Mouse (Mus musculus): Measurements from ENCODE around the gene Ankrd34a.

Gene Ankrd34a

DNA sequence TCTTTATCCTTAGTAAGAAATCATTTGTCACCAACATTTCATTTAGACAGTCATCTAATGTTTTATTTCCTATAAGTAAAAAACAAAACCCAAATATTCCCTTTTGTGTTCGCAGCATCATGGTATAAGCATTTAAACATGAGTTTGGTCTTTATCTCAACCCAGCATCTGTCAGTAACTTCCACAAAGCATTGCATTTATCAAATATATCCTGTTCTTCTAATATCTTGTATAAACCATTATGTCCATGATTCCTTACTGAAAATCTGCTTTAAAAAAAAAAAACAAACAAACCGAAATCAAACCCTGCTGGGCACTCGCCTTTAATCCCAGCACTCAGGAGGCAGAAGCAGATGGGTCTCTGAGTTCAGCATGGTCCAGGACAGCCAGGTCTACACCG, 10.2 kb downstream of the Ankrd34a start:
- no peak for DNase-seq (ENCODE audit: low read depth)

DNA sequence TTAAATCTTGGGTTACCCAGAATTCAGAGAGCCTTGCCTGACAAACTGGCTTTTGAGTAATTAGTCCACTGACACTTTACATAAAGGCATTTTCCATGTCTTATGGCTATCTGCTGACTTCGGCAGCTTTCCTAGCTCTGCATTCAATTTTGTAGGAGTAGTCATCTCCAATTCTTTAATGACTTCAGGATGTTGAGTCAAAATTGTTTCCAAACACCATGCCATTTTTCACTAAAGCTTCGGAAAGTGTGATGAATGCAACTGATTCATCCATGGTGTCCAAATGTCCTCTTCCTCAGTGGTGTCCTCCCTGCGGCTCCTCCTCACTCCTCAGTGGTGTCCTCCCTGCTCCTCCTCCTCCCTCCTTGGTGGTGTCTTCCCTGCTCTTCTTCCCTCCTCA, 21.5 kb downstream of the Ankrd34a start:
- DNase-seq (ENCODE audit: low read depth): peak; percentile 53

GRCm38 (mm10) chr3:96623201-96623600, 26.8 kb downstream of the Ankrd34a start:
- DNase-seq (ENCODE audit: low read depth): no peak

DNA sequence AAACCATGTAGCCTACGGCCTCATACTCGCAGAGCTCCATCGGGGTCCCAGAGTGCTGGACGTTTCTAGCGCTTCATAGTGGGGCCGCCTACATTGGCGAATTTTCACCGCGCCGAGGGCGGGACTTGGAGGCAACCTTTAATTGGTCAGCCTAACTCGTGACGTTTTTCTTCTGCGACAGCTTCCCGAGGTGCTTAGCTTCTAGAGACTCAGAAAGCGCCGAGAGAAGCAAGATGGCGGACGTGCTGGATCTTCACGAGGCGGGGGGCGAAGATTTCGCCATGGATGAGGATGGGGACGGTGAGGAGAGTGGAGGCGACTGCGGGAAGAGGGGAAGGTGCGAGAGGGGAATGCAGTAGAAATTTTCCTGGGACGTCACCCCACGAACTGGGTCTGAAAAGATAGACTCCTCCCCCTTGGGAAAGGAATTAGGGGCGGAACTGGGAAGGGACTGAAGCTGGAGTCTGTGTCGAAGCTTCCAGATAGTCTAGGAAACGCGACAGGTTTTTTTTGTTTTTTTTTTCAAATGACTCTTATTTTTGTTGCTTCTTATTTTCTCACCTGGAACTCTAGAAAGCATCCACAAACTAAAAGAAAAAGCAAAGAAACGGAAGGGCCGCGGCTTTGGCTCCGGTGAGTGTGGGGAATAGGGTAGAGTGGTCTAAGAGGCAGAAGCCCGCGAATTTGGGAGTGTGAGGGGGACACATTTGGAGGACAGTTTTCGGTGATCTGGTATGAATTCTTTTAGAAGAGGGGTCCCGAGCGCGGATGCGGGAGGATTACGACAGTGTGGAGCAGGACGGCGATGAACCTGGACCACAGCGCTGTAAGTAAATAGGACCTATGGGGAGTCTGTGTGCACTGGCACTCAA, 33.5 kb downstream of the Ankrd34a start, which contains the start of gene Rbm8a:
Rbm8a (plus strand) TSS at position 205 of the 872 bp plus-strand sequence.
- peak; percentile 99 for DNase-seq (ENCODE audit: low read depth)

DNA sequence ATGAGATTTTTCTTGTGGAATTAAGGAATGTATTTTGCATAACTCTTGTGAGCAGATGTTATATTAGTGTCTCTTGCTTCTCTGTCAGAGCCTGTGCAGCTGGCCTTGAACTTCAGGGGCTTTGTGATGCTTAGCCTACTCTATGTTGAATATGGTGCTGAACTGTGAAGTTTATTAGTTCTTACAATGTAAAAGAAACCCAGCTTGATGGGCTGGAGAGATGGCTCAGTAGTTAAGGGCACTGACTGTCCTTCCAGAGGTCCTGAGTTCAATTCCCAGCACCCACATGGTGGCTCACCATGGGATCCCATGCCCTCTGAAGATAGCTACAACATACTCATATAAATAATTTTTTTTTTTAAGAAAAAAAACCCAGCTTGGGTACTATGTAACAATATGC, 35.6 kb downstream of the Ankrd34a start:
- no peak for DNase-seq (ENCODE audit: low read depth)

GRCm38 (mm10) chr3:96634015-96634414, 37.6 kb downstream of the Ankrd34a start:
- DNase-seq (ENCODE audit: low read depth): no peak

DNA sequence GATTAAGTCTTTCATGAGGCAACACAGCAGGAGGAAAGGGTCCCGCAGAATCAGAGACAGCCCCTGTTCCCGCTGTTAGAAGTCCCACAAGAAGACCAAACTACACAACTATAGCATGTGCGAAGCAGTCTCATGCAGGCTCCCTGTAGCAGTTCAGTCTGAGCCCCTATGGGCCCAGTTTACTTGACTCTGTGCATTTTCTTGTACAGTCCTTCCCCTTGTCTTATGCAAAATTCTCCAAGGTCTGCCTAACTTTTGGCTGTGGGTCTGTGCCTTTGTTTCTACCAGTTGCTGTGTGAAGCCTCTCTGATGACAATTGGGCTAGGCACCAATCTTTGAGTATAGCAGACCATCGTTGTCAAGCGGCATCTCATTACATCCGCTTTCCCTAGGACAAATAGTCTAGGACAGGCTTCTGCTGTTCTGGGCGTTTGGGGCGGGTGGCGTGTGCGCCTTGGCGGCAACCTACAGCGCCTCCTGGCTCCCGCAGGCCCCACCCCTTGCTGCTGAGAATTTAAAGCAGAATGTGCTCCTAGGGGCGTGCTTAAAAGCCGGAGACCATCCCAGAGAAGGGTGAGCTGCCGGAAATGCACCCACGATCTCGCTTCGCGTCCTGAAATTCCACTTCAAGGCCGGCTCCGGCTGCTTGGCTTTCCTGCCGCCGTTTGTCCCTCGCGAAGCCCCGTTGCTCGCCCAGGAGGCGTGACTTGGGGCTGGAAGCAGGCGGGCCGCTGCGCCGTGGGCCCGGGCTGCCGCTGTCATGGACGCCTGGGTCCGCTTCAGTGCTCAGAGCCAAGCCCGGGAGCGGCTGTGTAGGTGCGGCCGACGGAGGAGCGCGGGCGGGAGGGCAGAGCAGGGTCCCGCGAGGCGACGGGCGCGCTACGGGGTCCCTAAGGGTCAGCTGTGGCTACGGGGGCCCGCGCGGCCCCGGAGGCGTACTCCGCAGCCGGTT, 38.8 kb downstream of the Ankrd34a start, which contains the start of the genes Pex11b and Gm42957:
Pex11b (plus strand) TSS at position 449 of the 952 bp plus-strand sequence.
Gm42957 (plus strand) TSS at position 547 of the 952 bp plus-strand sequence.
- DNase-seq (ENCODE audit: low read depth): peak; percentile 89

DNA sequence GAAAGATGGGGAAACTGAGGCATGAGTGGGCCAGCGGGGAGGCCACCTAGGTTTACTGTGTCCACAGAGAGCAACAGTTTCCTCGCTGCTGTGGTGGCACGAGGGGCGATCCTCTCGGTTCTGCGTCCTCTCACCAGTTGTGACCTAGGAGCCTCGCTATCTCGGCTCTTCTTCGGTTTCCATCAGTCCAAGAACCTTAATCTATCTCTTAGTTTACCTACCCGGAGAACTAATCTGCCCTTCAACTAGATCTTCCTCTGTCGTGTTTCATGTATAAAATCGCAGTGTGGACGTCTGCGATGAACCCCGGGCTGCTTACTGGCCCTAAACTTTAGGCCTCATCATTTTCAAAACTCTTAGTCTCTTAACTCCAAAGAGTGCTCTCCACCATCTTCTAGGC, 39.5 kb downstream of the Ankrd34a start:
- DNase-seq (ENCODE audit: low read depth): no peak

DNA sequence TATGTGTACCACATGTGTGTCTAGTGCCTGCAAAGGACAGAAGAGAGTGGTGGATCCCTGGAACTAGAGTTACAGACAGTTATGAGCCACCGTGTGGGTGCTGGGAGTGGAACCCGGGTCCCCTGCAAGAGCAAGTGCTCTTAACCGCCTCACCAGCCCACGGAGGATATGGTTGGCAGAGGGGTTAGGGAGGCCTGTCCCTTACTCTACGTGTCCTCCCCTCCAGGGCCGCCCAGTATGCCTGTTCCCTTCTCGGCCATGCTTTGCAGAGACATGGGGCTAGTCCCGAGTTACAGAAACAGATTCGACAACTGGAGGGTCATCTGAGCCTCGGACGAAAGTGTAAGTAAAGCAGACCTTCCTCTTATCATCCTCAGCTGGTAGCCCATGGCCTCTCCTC, 40.0 kb downstream of the Ankrd34a start:
- DNase-seq (ENCODE audit: low read depth): no peak

DNA sequence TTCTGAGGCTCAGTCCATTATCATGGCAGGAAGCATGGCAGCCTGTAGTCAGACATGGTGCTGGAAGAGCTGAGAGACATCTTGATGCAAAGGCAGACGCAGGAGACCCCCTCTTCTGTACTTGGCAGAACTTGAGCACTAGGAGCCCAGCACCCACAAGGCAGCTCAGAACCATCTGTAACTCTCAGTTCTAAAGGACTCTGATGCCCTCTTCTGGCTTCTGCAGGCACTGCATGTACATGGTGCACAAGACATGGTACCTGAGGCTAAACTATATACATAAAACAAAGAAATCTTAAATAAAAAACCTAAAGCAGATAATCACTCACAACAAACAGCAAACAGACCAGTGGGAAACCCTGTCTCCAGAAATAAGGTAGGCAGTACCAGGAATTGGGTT, 42.8 kb downstream of the Ankrd34a start:
- DNase-seq (ENCODE audit: low read depth): peak; percentile 79

- DNase-seq (ENCODE audit: low read depth): peak; percentile 81
Measured at GRCm38 (mm10) chr3:96645018-96645649, 48.7 kb downstream of the Ankrd34a start, which contains the start of gene Itga10. Gene Itga10, plus strand, starts transcription at chr3:96645584.

- DNase-seq (ENCODE audit: low read depth): no peak
Measured at GRCm38 (mm10) chr3:96647365-96647764, 50.9 kb downstream of the Ankrd34a start.
